Mouse (Mus musculus) ES-Bruce4 (cell line): ENCODE measurements around the gene Rnd1.

Source experiments
- CTCF ChIP-seq: IDR thresholded peaks from one replicate; pipeline ENCODE4 v1.8.1; 2011; ENCODE audit warnings: low read depth, low read length
- EP300 ChIP-seq: IDR thresholded peaks from 2 replicates; pipeline ENCODE4 v1.6.1; 2011; ENCODE audit warnings: low read depth, low read length; ENCODE audit not compliant: insufficient read depth
- POLR2A ChIP-seq: IDR thresholded peaks from one replicate; pipeline ENCODE4 v1.8.1; 2011; ENCODE audit warnings: low read length; ENCODE audit not compliant: insufficient read depth

DNA sequence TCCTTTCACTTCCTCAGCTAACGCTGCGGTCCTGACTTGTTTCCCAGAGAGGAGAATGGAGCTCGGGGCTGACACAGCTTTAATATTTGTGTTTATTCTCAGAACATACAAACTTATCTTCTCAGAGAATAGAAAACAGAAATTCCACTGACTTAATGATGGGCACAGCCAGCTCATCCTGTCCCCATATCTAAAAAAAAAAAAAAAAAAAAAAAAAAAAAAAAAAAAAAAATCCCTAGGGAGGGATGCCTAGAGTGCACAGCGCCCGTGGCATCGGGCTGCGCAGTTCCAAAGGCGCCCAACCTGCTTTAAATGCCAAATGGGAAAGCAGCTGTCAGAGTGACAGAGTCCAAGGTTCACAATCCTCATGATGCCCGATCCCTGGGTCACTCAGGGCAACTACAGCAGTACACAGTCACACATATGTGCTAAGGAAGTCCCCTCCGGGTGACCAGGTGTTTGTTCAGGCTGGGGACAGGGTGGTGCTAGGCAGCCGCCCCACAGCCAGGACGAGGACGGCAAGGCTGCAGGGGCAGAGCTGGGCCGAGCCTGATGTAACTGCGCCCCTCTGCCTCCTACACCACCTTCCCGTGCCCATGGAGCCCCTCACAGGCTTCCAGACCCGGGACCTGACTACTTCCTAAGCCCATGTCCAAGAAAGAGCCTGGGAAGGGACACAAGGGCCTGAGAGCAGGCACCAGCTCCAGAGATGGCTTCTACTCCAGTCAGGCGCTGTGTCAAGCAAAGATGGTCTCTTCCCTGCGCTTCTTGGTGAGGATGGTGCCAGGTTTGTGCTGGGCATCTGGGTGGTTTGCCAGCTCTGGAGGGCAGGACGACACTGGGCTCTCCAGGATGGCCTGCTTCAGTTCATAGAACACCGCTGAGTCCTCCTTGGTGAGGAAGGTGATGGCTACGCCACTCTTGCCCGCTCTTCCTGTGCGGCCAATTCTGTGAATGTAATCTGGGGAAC, 31.9 kb downstream of the Rnd1 start:
- TF ChIP-seq POLR2A: no peak
- no peak for TF ChIP-seq CTCF
- no peak for TF ChIP-seq EP300
